In the genomic region with DNA sequence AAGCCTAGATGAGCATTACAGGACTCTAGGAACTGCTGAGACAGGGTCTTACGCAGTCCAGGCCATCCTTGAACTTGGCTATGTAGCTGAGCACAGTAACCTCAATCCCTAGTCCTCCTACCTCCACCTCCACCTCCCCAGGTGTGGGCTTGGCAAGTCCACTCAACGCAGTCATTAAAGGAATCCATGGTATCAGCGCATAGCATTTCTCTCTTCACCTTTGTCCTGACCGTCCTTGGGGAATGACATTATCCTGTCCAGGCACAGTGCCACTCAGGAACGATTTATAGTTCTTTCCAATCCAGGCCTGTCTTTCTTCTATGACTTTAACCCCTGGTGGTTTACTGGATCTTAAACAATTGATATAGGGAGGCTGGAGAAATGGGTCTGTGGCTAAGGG, we compare ENCODE assay signal across 46 mouse cellular contexts. TPM values are rescaled to one million over a fixed set of nuclear protein-coding genes. Genes with fewer than 3 reads are reported as not detected.
"Had no signal": no experiment of that assay in that cellular context is flagged by ENCODE, and none has a peak within 500 bp of the region (broad histone marks: within the 10 kb centered on the region; RNA-seq: fewer than 3 reads in every experiment).

No protein-coding gene starts in this region.

- H3K4me2 ChIP-seq: limb, embryonic 12.5 days; limb, embryonic 13.5 days; limb, embryonic 15.5 days; liver, embryonic 11.5 days; liver, embryonic 12.5 days; liver, embryonic 13.5 days; liver, embryonic 15.5 days; lung, embryonic 14.5 days; lung, embryonic 15.5 days; midbrain, embryonic 12.5 days; midbrain, embryonic 13.5 days; midbrain, embryonic 15.5 days; neural tube, embryonic 12.5 days had no signal

- H3K9me3 ChIP-seq: limb, embryonic 10.5 days; limb, embryonic 12.5 days; limb, embryonic 13.5 days; limb, embryonic 15.5 days; liver, embryonic 12.5 days; liver, embryonic 13.5 days; liver, embryonic 15.5 days; lung, embryonic 15.5 days; midbrain, embryonic 10.5 days; midbrain, embryonic 12.5 days; midbrain, embryonic 13.5 days; midbrain, embryonic 15.5 days; neural tube, embryonic 12.5 days had no signal

- ATAC-seq: liver, embryonic 12.5 days; liver, postnatal 0 days; lung, postnatal 0 days; midbrain, embryonic 13.5 days; midbrain, embryonic 15.5 days; midbrain, embryonic 16.5 days had no signal

- H3K27me3 ChIP-seq: limb, embryonic 12.5 days; limb, embryonic 13.5 days; limb, embryonic 15.5 days; liver, embryonic 12.5 days; liver, embryonic 13.5 days; liver, embryonic 15.5 days; lung, embryonic 15.5 days; midbrain, embryonic 12.5 days; midbrain, embryonic 13.5 days; midbrain, embryonic 15.5 days; neural tube, embryonic 12.5 days had no signal

- H3K4me3 ChIP-seq: limb, embryonic 10.5 days; limb, embryonic 12.5 days; limb, embryonic 13.5 days; limb, embryonic 15.5 days; liver, embryonic 12.5 days; liver, embryonic 13.5 days; liver, embryonic 15.5 days; lung, embryonic 15.5 days; megakaryocyte, embryonic 14.5 days; midbrain, embryonic 10.5 days; midbrain, embryonic 12.5 days; midbrain, embryonic 13.5 days; midbrain, embryonic 15.5 days; myocyte; neural tube, embryonic 12.5 days had no signal

- H3K4me1 ChIP-seq: limb, embryonic 12.5 days; limb, embryonic 13.5 days; limb, embryonic 15.5 days; liver, embryonic 13.5 days; liver, embryonic 15.5 days; midbrain, embryonic 12.5 days; midbrain, embryonic 13.5 days; midbrain, embryonic 15.5 days; neural tube, embryonic 12.5 days had no signal

- H3K36me3 ChIP-seq: limb, embryonic 10.5 days; limb, embryonic 12.5 days; limb, embryonic 13.5 days; limb, embryonic 15.5 days; liver, embryonic 12.5 days; liver, embryonic 13.5 days; liver, embryonic 15.5 days; lung, embryonic 15.5 days; midbrain, embryonic 10.5 days; midbrain, embryonic 12.5 days; midbrain, embryonic 13.5 days; midbrain, embryonic 15.5 days; neural tube, embryonic 12.5 days had no signal

- H3K27ac ChIP-seq: limb, embryonic 10.5 days; limb, embryonic 12.5 days; limb, embryonic 13.5 days; limb, embryonic 15.5 days; liver, embryonic 12.5 days; liver, embryonic 13.5 days; liver, embryonic 14.5 days; liver, embryonic 15.5 days; lung, embryonic 15.5 days; macrophage; midbrain, embryonic 10.5 days; midbrain, embryonic 12.5 days; midbrain, embryonic 13.5 days; midbrain, embryonic 15.5 days; neural tube, embryonic 12.5 days had no signal

- DNase-seq: left cerebral cortex, postnatal 4 days; liver; liver, embryonic 13.5 days; liver, postnatal 0 days; lung, adult 18-20 months; lung, adult 2 months; lung, embryonic 14.5 days; lung, postnatal 10 days; lung, postnatal 14 days; lung, postnatal 36 days; lung, postnatal 4 days had no signal

- H3K9ac ChIP-seq: limb, embryonic 12.5 days; limb, embryonic 13.5 days; limb, embryonic 15.5 days; liver, embryonic 12.5 days; liver, embryonic 13.5 days; liver, embryonic 14.5 days; liver, embryonic 15.5 days; liver, postnatal 0 days; lung, embryonic 14.5 days; lung, embryonic 15.5 days; midbrain, embryonic 12.5 days; midbrain, embryonic 13.5 days; midbrain, embryonic 15.5 days; neural tube, embryonic 12.5 days had no signal

RNA-seq across cellular contexts. Expression of a gene that starts 42.1 kb away (rescaled TPM):
- total RNA-seq: left cerebral cortex, adult 8-10 months; left cerebral cortex, postnatal 10 days; left cerebral cortex, postnatal 14 days; left cerebral cortex, postnatal 25 days; left cerebral cortex, postnatal 36 days; left cerebral cortex, postnatal 4 days; liver, adult 2 months; megakaryocyte progenitor cell, adult 5-6 weeks; megakaryocyte, adult 5-6 weeks; megakaryocyte-erythroid progenitor cell, adult 5-6 weeks; midbrain, postnatal 0 days; monocyte, adult 5-6 weeks had no signal
- polyA plus RNA-seq: limb, embryonic 10.5 days; limb, embryonic 11.5 days; limb, embryonic 12.5 days; limb, embryonic 13.5 days; limb, embryonic 14.5 days; limb, embryonic 15.5 days; liver, adult 2 months; liver, embryonic 11.5 days; liver, embryonic 12.5 days; liver, embryonic 13.5 days; liver, embryonic 14.5 days; liver, embryonic 15.5 days; liver, embryonic 16.5 days; liver, postnatal 0 days; lung, adult 2 months; lung, embryonic 14.5 days; lung, embryonic 15.5 days; lung, embryonic 16.5 days; lung, postnatal 0 days; macrophage; midbrain, embryonic 10.5 days; midbrain, embryonic 12.5 days; midbrain, embryonic 13.5 days; midbrain, embryonic 15.5 days; midbrain, embryonic 16.5 days; midbrain, postnatal 0 days; myocyte; neural tube, embryonic 11.5 days; neural tube, embryonic 12.5 days had no signal

RNA-seq across cellular contexts. Expression of a gene that starts 52.3 kb away (rescaled TPM):
- total RNA-seq: left cerebral cortex, adult 8-10 months; left cerebral cortex, postnatal 10 days; left cerebral cortex, postnatal 14 days; left cerebral cortex, postnatal 25 days; left cerebral cortex, postnatal 36 days; left cerebral cortex, postnatal 4 days; liver, adult 2 months; megakaryocyte progenitor cell, adult 5-6 weeks; megakaryocyte, adult 5-6 weeks; megakaryocyte-erythroid progenitor cell, adult 5-6 weeks; midbrain, postnatal 0 days; monocyte, adult 5-6 weeks had no signal
- polyA plus RNA-seq: limb, embryonic 10.5 days; limb, embryonic 11.5 days; limb, embryonic 12.5 days; limb, embryonic 13.5 days; limb, embryonic 14.5 days; limb, embryonic 15.5 days; liver, adult 2 months; liver, embryonic 11.5 days; liver, embryonic 12.5 days; liver, embryonic 13.5 days; liver, embryonic 14.5 days; liver, embryonic 15.5 days; liver, embryonic 16.5 days; liver, postnatal 0 days; lung, adult 2 months; lung, embryonic 14.5 days; macrophage; midbrain, embryonic 10.5 days; midbrain, embryonic 12.5 days; midbrain, embryonic 13.5 days; midbrain, embryonic 15.5 days; midbrain, embryonic 16.5 days; midbrain, postnatal 0 days; myocyte; neural tube, embryonic 11.5 days; neural tube, embryonic 12.5 days had no signal
